Mouse (Mus musculus) lung, embryonic 14.5 days (tissue): Measurements from ENCODE around the gene Stambpl1. TPM values are rescaled to one million over a fixed set of nuclear protein-coding genes. Genes with fewer than 3 reads are reported as not detected.

ENCODE experiments used
- ATAC-seq: fragments of 200-750 bp; cut with Nextera tagmentation; 2 replicates; pipeline ENCODE4 v1.8.0; 2017; ENCODE audit warnings: mild to moderate bottlenecking, moderate TSS enrichment, moderate library complexity; ENCODE audit not compliant: insufficient read depth
- DNase-seq: peaks from one replicate; pipeline ENCODE4 v3.0.0-alpha.2; 2015
- H3K27ac ChIP-seq: fragments of 300-500 bp; sonication (generic); 2 replicates; pipeline ENCODE4 v1.5.1; 2014; ENCODE audit warnings: low read depth, mild to moderate bottlenecking, moderate library complexity
- H3K27me3 ChIP-seq: fragments of 300-500 bp; sonication (generic); 2 replicates; pipeline ENCODE4 v1.6.1; 2014; ENCODE audit warnings: low read length, control low read depth; ENCODE audit not compliant: insufficient read depth
- H3K36me3 ChIP-seq: fragments of 300-500 bp; sonication (generic); 2 replicates; pipeline ENCODE4 v1.6.1; 2014; ENCODE audit warnings: control low read depth; ENCODE audit not compliant: insufficient read depth
- H3K4me1 ChIP-seq: fragments of 300-500 bp; sonication (generic); 2 replicates; pipeline ENCODE4 v1.6.1; 2014; ENCODE audit warnings: antibody characterized with exemption, control low read depth; ENCODE audit not compliant: insufficient read depth
- H3K4me2 ChIP-seq: fragments of 300-500 bp; sonication (generic); 2 replicates; pipeline ENCODE4 v1.6.1; 2014; ENCODE audit warnings: mild to moderate bottlenecking
- H3K4me3 ChIP-seq: fragments of 300-500 bp; sonication (generic); 2 replicates; pipeline ENCODE4 v1.5.1; 2014; ENCODE audit warnings: low read depth, low read length
- H3K9ac ChIP-seq: fragments of 300-500 bp; sonication (generic); 2 replicates; pipeline ENCODE4 v1.6.1; 2014
- H3K9me3 ChIP-seq: fragments of 300-500 bp; sonication (generic); 2 replicates; pipeline ENCODE4 v1.6.1; 2016; ENCODE audit warnings: low read depth, low read length, control low read depth
- CTCF ChIP-seq: IDR thresholded peaks from 2 replicates; pipeline ENCODE4 v1.5.1; 2016; ENCODE audit warnings: antibody characterized with exemption, low read depth
- WGBS: fragments of 180-500 bp; shearing (Covaris S2); extraction: QIAGEN DNeasy Blood & Tissue Kit; methylation state at CpG from one replicate; pipeline ENCODE4 v1.1.7; 2014; 5-methylcytosine and 5-hydroxymethylcytosine counted together
- polyA plus RNA-seq: library from polyadenylated mRNA; unstranded; fragments of >200 nt; fragmentation: Nextera tagmentation; extraction: Ambion mirVana; gene quantifications from 2 replicates; pipeline ENCODE4 v1.2.1, GENCODE M21; 2014

The Stambpl1 gene
- polyA plus RNA-seq, 1 experiment from 2014 or later: 11.1 TPM

- ATAC-seq (no peak), DNase-seq (no peak)
- H3K27me3 ChIP-seq: no peaks in the 10 kb centered on the region
- H3K4me2 ChIP-seq: no peak overlapping the region
- whole genome bisulfite sequencing: 97% methylated on average over 2 of the region's 2 CpGs
- H3K27ac ChIP-seq: no peak overlapping the region
- peaks cover 5% of the 10 kb centered on the region; the same call in 1 of the 2 replicates for H3K4me1 ChIP-seq
- H3K9ac ChIP-seq: no peak overlapping the region
- no peak for TF ChIP-seq CTCF
- peaks cover 17% of the 10 kb centered on the region; the same call in 1 of the 2 replicates for H3K36me3 ChIP-seq
- H3K9me3 ChIP-seq: no peaks in the 10 kb centered on the region
- H3K4me3 ChIP-seq: no peak overlapping the region
These were observed 45.7 kb downstream of the Stambpl1 start for GRCm38 (mm10) chr19:34237746-34238145.

GRCm38 (mm10) chr19:34240273-34241039 is 48.4 kb downstream of the Stambpl1 start:
- 67% methylated on average over 5 of the region's 5 CpGs for WGBS
- Histone ChIP-seq H3K36me3 (peaks cover 24% of the 10 kb centered on the region), H3K9ac (no peak overlapping the region), H3K4me2 (no peak overlapping the region), H3K4me3 (no peak overlapping the region), H3K27me3 (no peaks in the 10 kb centered on the region), H3K4me1 (no peaks in the 10 kb centered on the region), H3K9me3 (no peaks in the 10 kb centered on the region), H3K27ac (no peak overlapping the region)
- DNase-seq (no peak), ATAC-seq (no peak)
- no peak for TF ChIP-seq CTCF

DNA sequence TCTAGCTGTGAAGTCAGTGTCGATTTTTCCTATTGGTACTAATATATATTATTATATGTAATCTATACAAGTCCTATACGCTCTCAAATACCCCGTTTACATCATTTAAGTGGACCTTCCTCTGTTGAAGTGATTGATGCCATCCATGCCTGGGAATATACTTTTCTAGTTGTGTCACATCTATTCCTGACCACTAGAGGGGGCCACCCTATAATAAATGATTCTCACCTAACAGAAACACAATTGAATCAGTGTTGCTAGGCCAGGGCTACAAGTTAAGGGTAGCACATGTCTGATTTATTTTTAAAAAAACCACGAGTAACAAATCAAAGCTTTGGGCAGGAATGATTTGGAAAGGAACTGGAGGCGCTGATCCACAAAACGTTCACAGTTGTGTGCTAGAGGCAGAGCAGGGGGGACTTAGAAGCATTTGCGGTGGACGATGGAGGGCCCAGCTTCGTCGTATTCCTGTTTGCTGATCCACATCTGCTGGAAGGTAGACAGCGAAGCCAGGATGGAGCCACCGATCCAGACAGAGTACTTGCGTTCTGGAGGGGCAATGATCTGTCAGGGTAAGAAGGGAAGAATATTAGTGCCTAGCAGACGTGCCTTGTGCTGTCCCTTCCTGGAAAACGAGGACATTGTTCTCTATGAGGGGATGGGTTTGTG is 49.4 kb downstream of the Stambpl1 start:
- Histone ChIP-seq H3K4me2 (no peak overlapping the region), H3K9me3 (no peaks in the 10 kb centered on the region), H3K27me3 (no peaks in the 10 kb centered on the region), H3K27ac (no peak overlapping the region), H3K36me3 (peaks cover 31% of the 10 kb centered on the region), H3K4me1 (no peaks in the 10 kb centered on the region), H3K4me3 (no peak overlapping the region), H3K9ac (no peak overlapping the region)
- peak; percentile 71 for TF ChIP-seq CTCF
- peak; percentile 76 for DNase-seq
- WGBS: 62% methylated on average over 15 of the region's 15 CpGs
- no peak for ATAC-seq

- TF ChIP-seq CTCF: no peak
- DNase-seq: no peak
- Histone ChIP-seq H3K4me2 (no peak overlapping the region), H3K4me3 (no peak overlapping the region), H3K27ac (no peak overlapping the region), H3K36me3 (peaks cover 27% of the 10 kb centered on the region), H3K27me3 (no peaks in the 10 kb centered on the region), H3K9me3 (no peaks in the 10 kb centered on the region), H3K4me1 (no peaks in the 10 kb centered on the region), H3K9ac (no peak overlapping the region)
- no peak for ATAC-seq
These were observed 50.9 kb downstream of the Stambpl1 start for GRCm38 (mm10) chr19:34242925-34243324.

- Histone ChIP-seq H3K36me3 (peaks cover 35% of the 10 kb centered on the region), H3K4me3 (no peak overlapping the region), H3K9ac (no peak overlapping the region), H3K4me2 (no peak overlapping the region), H3K4me1 (no peaks in the 10 kb centered on the region), H3K27me3 (no peaks in the 10 kb centered on the region), H3K9me3 (no peaks in the 10 kb centered on the region), H3K27ac (no peak overlapping the region)
- DNase-seq (peak; percentile 98), ATAC-seq (peak; percentile 55)
- peak; percentile 65 for TF ChIP-seq CTCF
- 8% methylated on average over 6 of the region's 6 CpGs for WGBS
These were observed 52.0 kb downstream of the Stambpl1 start for GRCm38 (mm10) chr19:34244056-34244455.

DNA sequence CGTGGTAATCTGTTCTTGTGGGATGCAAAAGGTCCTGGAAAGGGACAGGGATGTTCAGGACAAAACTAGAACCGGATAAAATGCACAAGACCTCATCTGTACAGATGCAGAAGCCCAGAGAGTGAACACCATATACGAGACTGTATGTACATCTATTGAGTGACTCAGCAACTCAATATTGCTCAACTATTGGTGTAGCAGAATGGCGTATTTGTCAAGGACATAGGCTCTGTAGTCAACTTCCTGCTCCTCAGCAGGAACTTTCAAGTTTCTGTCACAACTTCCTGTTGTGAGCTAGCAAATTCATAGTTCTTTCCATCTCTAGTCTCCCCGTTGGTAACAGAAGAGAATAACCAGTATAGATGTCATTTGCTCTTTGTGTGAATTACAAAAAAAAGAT is 56.5 kb downstream of the Stambpl1 start:
- WGBS: 74% methylated on average over 5 of the region's 5 CpGs
- DNase-seq: no peak

GRCm38 (mm10) chr19:34250621-34251020 is 58.6 kb downstream of the Stambpl1 start:
- no peak for TF ChIP-seq CTCF
- WGBS: 89% methylated on average over 4 of the region's 4 CpGs
- no peak overlapping the region for H3K9ac ChIP-seq
- no peaks in the 10 kb centered on the region for H3K27me3 ChIP-seq
- H3K4me3 ChIP-seq: no peak overlapping the region
- no peak overlapping the region for H3K27ac ChIP-seq
- H3K4me2 ChIP-seq: no peak overlapping the region
- no peaks in the 10 kb centered on the region for H3K9me3 ChIP-seq
- H3K4me1 ChIP-seq: peaks cover 5% of the 10 kb centered on the region; the same call in 1 of the 2 replicates
- DNase-seq: no peak
- no peak for ATAC-seq
- H3K36me3 ChIP-seq: peaks cover 23% of the 10 kb centered on the region; the same call in 1 of the 2 replicates

More for the DNA sequence above, 56.5 kb downstream of the Stambpl1 start:
- Histone ChIP-seq H3K9me3 (no peaks in the 10 kb centered on the region), H3K9ac (no peak overlapping the region), H3K4me2 (no peak overlapping the region), H3K36me3 (peaks cover 27% of the 10 kb centered on the region), H3K4me1 (no peaks in the 10 kb centered on the region), H3K27me3 (no peaks in the 10 kb centered on the region), H3K4me3 (no peak overlapping the region), H3K27ac (no peak overlapping the region)
- no peak for ATAC-seq
- no peak for TF ChIP-seq CTCF
